Mouse (Mus musculus): ENCODE measurements around the gene Pik3r3. TPM values are rescaled to one million over a fixed set of nuclear protein-coding genes. Genes with fewer than 3 reads are reported as not detected.

The Pik3r3 gene
- total and polyA plus RNA-seq, 2 experiments from 2014 or later: 8.5 to 10.3 TPM

GRCm38 (mm10) chr4:116336294-116336693, 114.9 kb downstream of the Pik3r3 start:
- WGBS: 84% methylated on average over 1 of the region's 1 CpGs
- Histone ChIP-seq H3K4me2 (ENCODE audit: low read depth, low read length) (no peak overlapping the region), H3K9ac (replicated peaks; ENCODE audit: low read depth, low read length) (no peak overlapping the region), H3K4me3 (ENCODE audit: low read depth, low read length) (no peak overlapping the region), H3K9me3 (replicated peaks; ENCODE audit: control insufficient read depth, low read length) (no peaks in the 10 kb centered on the region), H3K4me1 (ENCODE audit: control insufficient read depth, insufficient read depth) (no peaks in the 10 kb centered on the region), H3K36me3 (replicated peaks; ENCODE audit: control insufficient read depth, insufficient read depth, low read length) (peaks cover 11% of the 10 kb centered on the region), H3K27ac (ENCODE audit: low read depth) (no peak overlapping the region), H3K27me3 (ENCODE audit: control insufficient read depth, insufficient read depth, low read length) (no peaks in the 10 kb centered on the region)
- TF ChIP-seq EP300 (IDR thresholded peaks at IDR 0.05; ENCODE audit: low read depth) (no peak), CTCF (IDR thresholded peaks at IDR 0.05; ENCODE audit: low read depth) (no peak)
- no peak for DNase-seq (ENCODE audit: low spot score)
- ATAC-seq (ENCODE audit: insufficient read depth, low read depth): no peak

GRCm38 (mm10) chr4:116342119-116342518, 120.7 kb downstream of the Pik3r3 start:
- Histone ChIP-seq H3K4me3 (ENCODE audit: low read depth, low read length) (no peak overlapping the region), H3K36me3 (replicated peaks; ENCODE audit: control insufficient read depth, insufficient read depth, low read length) (0 out of 2 replicates have a peak, but pooled peaks cover 4% of the 10 kb centered on the region), H3K9me3 (replicated peaks; ENCODE audit: control insufficient read depth, low read length) (no peaks in the 10 kb centered on the region), H3K4me1 (ENCODE audit: control insufficient read depth, insufficient read depth) (no peaks in the 10 kb centered on the region), H3K9ac (replicated peaks; ENCODE audit: low read depth, low read length) (no peak overlapping the region), H3K27ac (ENCODE audit: low read depth) (no peak overlapping the region), H3K27me3 (ENCODE audit: control insufficient read depth, insufficient read depth, low read length) (no peaks in the 10 kb centered on the region), H3K4me2 (ENCODE audit: low read depth, low read length) (no peak overlapping the region)
- peak; percentile 80 for DNase-seq (ENCODE audit: low spot score)
- peak; percentile 62; the same call in 1 of the 2 replicates for ATAC-seq (ENCODE audit: insufficient read depth, low read depth)
- peak; percentile 84 for TF ChIP-seq CTCF (IDR thresholded peaks at IDR 0.05; ENCODE audit: low read depth)
- no peak for TF ChIP-seq EP300 (IDR thresholded peaks at IDR 0.05; ENCODE audit: low read depth)

- peak overlapping the region; percentile 47 for H3K27ac ChIP-seq (ENCODE audit: low read depth)
- 64% methylated on average over 3 of the region's 3 CpGs for WGBS
Measured at GRCm38 (mm10) chr4:116352496-116352895, 131.1 kb downstream of the Pik3r3 start.

More at GRCm38 (mm10) chr4:116352496-116352895, 131.1 kb downstream of the Pik3r3 start:
- Histone ChIP-seq H3K4me2 (ENCODE audit: low read depth, low read length) (no peak overlapping the region), H3K27me3 (ENCODE audit: control insufficient read depth, insufficient read depth, low read length) (no peaks in the 10 kb centered on the region), H3K9me3 (replicated peaks; ENCODE audit: control insufficient read depth, low read length) (no peaks in the 10 kb centered on the region), H3K4me1 (ENCODE audit: control insufficient read depth, insufficient read depth) (peaks cover 7% of the 10 kb centered on the region), H3K36me3 (replicated peaks; ENCODE audit: control insufficient read depth, insufficient read depth, low read length) (no peaks in the 10 kb centered on the region; the same call in 1 of the 2 replicates), H3K9ac (replicated peaks; ENCODE audit: low read depth, low read length) (no peak overlapping the region), H3K4me3 (ENCODE audit: low read depth, low read length) (no peak overlapping the region)
- DNase-seq (ENCODE audit: low spot score) (no peak), ATAC-seq (ENCODE audit: insufficient read depth, low read depth) (0 out of 2 replicates have a peak, but pooled peaks have one; percentile 2)
- TF ChIP-seq EP300 (IDR thresholded peaks at IDR 0.05; ENCODE audit: low read depth): no peak
- no peak for TF ChIP-seq CTCF (IDR thresholded peaks at IDR 0.05; ENCODE audit: low read depth)

Other genes with a start within 250 kb of the Pik3r3 start
- 0.80 and 3.3 TPM in 2 replicates for gene Faah, start 203.7 kb upstream of the Pik3r3 start, total RNA-seq (2014; rRNA removed; ENCODE audit: low replicate concordance)
- gene Faah, start 203.7 kb upstream of the Pik3r3 start, polyA plus RNA-seq (2015; fragmentation: Nextera tagmentation; extraction: Ambion mirVana): 0.61 and 0.65 TPM in 2 replicates
- 43.5 and 54.8 TPM in 2 replicates for gene Nsun4, start 167.7 kb upstream of the Pik3r3 start, total RNA-seq (2014; rRNA removed; ENCODE audit: low replicate concordance)
- 33.9 and 34.2 TPM in 2 replicates for gene Nsun4, start 167.7 kb upstream of the Pik3r3 start, polyA plus RNA-seq (2015; fragmentation: Nextera tagmentation; extraction: Ambion mirVana)
- gene Uqcrh, start 146.5 kb upstream of the Pik3r3 start, total RNA-seq (2014; rRNA removed; ENCODE audit: low replicate concordance): 1,024 and 1,032 TPM in 2 replicates
- gene Uqcrh, start 146.5 kb upstream of the Pik3r3 start, polyA plus RNA-seq (2015; fragmentation: Nextera tagmentation; extraction: Ambion mirVana): 2,231 and 2,302 TPM in 2 replicates
- 69.4 and 85.5 TPM in 2 replicates for gene Lrrc41, start 146.3 kb upstream of the Pik3r3 start, total RNA-seq (2014; rRNA removed; ENCODE audit: low replicate concordance)
- 32.2 and 35.9 TPM in 2 replicates for gene Lrrc41, start 146.3 kb upstream of the Pik3r3 start, polyA plus RNA-seq (2015; fragmentation: Nextera tagmentation; extraction: Ambion mirVana)
- gene Rad54l, start 97.9 kb upstream of the Pik3r3 start, total RNA-seq (2014; rRNA removed; ENCODE audit: low replicate concordance): 7.7 and 8.0 TPM in 2 replicates
- 3.8 and 4.4 TPM in 2 replicates for gene Rad54l, start 97.9 kb upstream of the Pik3r3 start, polyA plus RNA-seq (2015; fragmentation: Nextera tagmentation; extraction: Ambion mirVana)
- 77.5 and 91.3 TPM in 2 replicates for gene Pomgnt1, start 97.8 kb upstream of the Pik3r3 start, total RNA-seq (2014; rRNA removed; ENCODE audit: low replicate concordance)
- gene Pomgnt1, start 97.8 kb upstream of the Pik3r3 start, polyA plus RNA-seq (2015; fragmentation: Nextera tagmentation; extraction: Ambion mirVana): 56.9 and 59.6 TPM in 2 replicates
- gene Lurap1, start 70.3 kb upstream of the Pik3r3 start, total RNA-seq (2014; rRNA removed; ENCODE audit: low replicate concordance): 1.5 and 2.1 TPM in 2 replicates
- 0.97 and 1.1 TPM in 2 replicates for gene Lurap1, start 70.3 kb upstream of the Pik3r3 start, polyA plus RNA-seq (2015; fragmentation: Nextera tagmentation; extraction: Ambion mirVana)
- gene Tspan1, start 54.0 kb upstream of the Pik3r3 start, total RNA-seq (2014; rRNA removed; ENCODE audit: low replicate concordance): 1.8 TPM in 1 of 2 replicates, not detected in the other
- gene Tspan1, start 54.0 kb upstream of the Pik3r3 start, polyA plus RNA-seq (2015; fragmentation: Nextera tagmentation; extraction: Ambion mirVana): 2.8 TPM in 1 of 2 replicates, not detected in the other
- not detected in 2 replicates for gene 1700042G07Rik, start 48.2 kb upstream of the Pik3r3 start, total RNA-seq (2014; rRNA removed; ENCODE audit: low replicate concordance)
- not detected in 2 replicates for gene 1700042G07Rik, start 48.2 kb upstream of the Pik3r3 start, polyA plus RNA-seq (2015; fragmentation: Nextera tagmentation; extraction: Ambion mirVana)
- gene Gm49337, start 48.2 kb upstream of the Pik3r3 start, total RNA-seq (2014; rRNA removed; ENCODE audit: low replicate concordance): not detected in 2 replicates
- gene Gm49337, start 48.2 kb upstream of the Pik3r3 start, polyA plus RNA-seq (2015; fragmentation: Nextera tagmentation; extraction: Ambion mirVana): not detected in 2 replicates
- 49.8 and 52.5 TPM in 2 replicates for gene Mast2, start 242.6 kb downstream of the Pik3r3 start, total RNA-seq (2014; rRNA removed; ENCODE audit: low replicate concordance)
- 14.3 and 14.9 TPM in 2 replicates for gene Mast2, start 242.6 kb downstream of the Pik3r3 start, polyA plus RNA-seq (2015; fragmentation: Nextera tagmentation; extraction: Ambion mirVana)